In the genomic region with DNA sequence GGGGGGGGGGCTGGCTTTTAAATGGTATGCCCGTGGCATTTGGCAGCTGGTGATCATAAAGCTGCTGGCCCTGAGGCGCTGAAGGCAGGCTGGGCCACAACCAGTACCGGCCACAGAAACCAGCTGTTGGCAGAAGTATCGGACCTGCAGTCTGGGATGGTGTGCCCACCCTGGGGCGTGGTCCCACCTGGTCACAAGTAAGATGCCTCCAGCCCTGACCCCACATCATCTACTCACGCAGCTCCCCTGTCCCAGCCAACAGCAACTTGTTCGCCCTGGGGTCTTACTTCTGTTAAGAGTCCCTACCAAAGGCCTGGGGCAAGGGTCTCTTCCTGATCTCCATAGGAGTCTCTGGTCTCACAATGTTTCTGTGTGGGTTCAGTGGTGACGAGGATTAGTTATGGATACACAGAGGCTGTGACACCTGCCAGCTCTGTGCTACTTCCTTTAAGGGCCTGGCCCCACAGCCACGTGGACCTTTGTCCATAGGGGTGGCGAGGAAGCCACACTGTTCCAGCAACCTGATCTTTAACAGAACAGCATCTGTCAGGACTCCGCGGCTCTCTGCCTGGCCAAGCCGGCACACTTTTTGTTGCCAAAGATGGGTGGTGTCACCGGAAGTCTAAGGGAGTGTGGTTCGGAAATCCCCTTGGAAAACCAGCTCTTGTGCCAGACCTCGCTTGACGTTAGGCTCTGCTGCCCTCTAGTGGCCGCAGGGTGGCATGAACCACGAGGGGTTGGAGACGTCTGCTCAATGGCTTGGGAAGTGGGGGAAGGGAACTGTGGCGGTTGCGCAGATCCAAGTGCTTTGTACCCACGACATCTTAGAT, we compare ENCODE assay signal across 8 mouse cellular contexts.
DNase-seq lines count a peak whose midpoint lies in the region; ATAC-seq lines count a peak whose summit lies in the region.

No protein-coding gene starts in this region.

- no peak overlapping the region for H3K27ac ChIP-seq in embryonic facial prominence, embryonic 11.5 days (replicated peaks; ENCODE audit: low read depth, low read length)
- peak overlapping the region; percentile 75 for H3K27ac ChIP-seq in limb, embryonic 10.5 days
- H3K27ac ChIP-seq in midbrain, embryonic 12.5 days (replicated peaks), result no peak overlapping the region; the same call in 1 of the 2 replicates

- peak; percentile 71 for DNase-seq in 3134 (ENCODE audit: extremely low read depth, insufficient read length, low spot score)
- peak; percentile 83 for DNase-seq in adrenal gland, postnatal 25 days
- DNase-seq in embryonic facial prominence, embryonic 11.5 days (ENCODE audit: low spot score), result peak; percentile 94
- peak; percentile 99 for DNase-seq in heart, adult 11 months
- peak; percentile 91 for DNase-seq in kidney, adult 18-20 months
- peak; percentile 93 for DNase-seq in limb, embryonic 10.5 days (ENCODE audit: low spot score)
- peak; percentile 88 for DNase-seq in skeletal muscle tissue, adult 2 months (ENCODE audit: low read depth, low spot score)

- H3K4me3 ChIP-seq in embryonic facial prominence, embryonic 11.5 days (ENCODE audit: low read depth, low read length), result peak overlapping the region; percentile 12; the same call in 1 of the 2 replicates
- H3K4me3 ChIP-seq in limb, embryonic 10.5 days, result peak overlapping the region; percentile 42
- H3K4me3 ChIP-seq in midbrain, embryonic 12.5 days, result peak overlapping the region; percentile 29

- H3K4me2 ChIP-seq in embryonic facial prominence, embryonic 11.5 days (ENCODE audit: low read depth, low read length), result peak overlapping the region; percentile 27
- H3K4me2 ChIP-seq in midbrain, embryonic 12.5 days (replicated peaks), result peak overlapping the region; percentile 45

- H3K27me3 ChIP-seq in embryonic facial prominence, embryonic 11.5 days (ENCODE audit: control insufficient read depth, insufficient read depth, low read length), result no peaks in the 10 kb centered on the region
- H3K27me3 ChIP-seq in limb, embryonic 10.5 days (ENCODE audit: low read depth, poor library complexity, severe bottlenecking), result peaks cover 50% of the 10 kb centered on the region
- peaks cover 17% of the 10 kb centered on the region for H3K27me3 ChIP-seq in midbrain, embryonic 12.5 days

- 27% methylated on average over 23 of the region's 23 CpGs for WGBS in embryonic facial prominence, embryonic 11.5 days
- 30% methylated on average over 22 of the region's 23 CpGs for WGBS in limb, embryonic 10.5 days
- 22% methylated on average over 20 of the region's 23 CpGs for WGBS in midbrain, embryonic 12.5 days

- H3K9ac ChIP-seq in embryonic facial prominence, embryonic 11.5 days (replicated peaks; ENCODE audit: low read length), result peak overlapping the region; percentile 41
- H3K9ac ChIP-seq in midbrain, embryonic 12.5 days (replicated peaks), result peak overlapping the region; percentile 11; the same call in 1 of the 2 replicates

- no peaks in the 10 kb centered on the region for H3K9me3 ChIP-seq in embryonic facial prominence, embryonic 11.5 days (replicated peaks; ENCODE audit: control insufficient read depth, low read length)
- no peaks in the 10 kb centered on the region for H3K9me3 ChIP-seq in limb, embryonic 10.5 days (replicated peaks)
- H3K9me3 ChIP-seq in midbrain, embryonic 12.5 days, result no peaks in the 10 kb centered on the region

- no peaks in the 10 kb centered on the region for H3K4me1 ChIP-seq in embryonic facial prominence, embryonic 11.5 days (ENCODE audit: control insufficient read depth, insufficient read depth, low read length)
- H3K4me1 ChIP-seq in limb, embryonic 10.5 days, result 0 out of 2 replicates have a peak, but pooled peaks cover 5% of the 10 kb centered on the region
- H3K4me1 ChIP-seq in midbrain, embryonic 12.5 days, result peaks cover 3% of the 10 kb centered on the region; the same call in 1 of the 2 replicates

- no peaks in the 10 kb centered on the region for H3K36me3 ChIP-seq in embryonic facial prominence, embryonic 11.5 days (replicated peaks; ENCODE audit: control insufficient read depth, insufficient read depth, low read depth, low read length)
- no peaks in the 10 kb centered on the region for H3K36me3 ChIP-seq in limb, embryonic 10.5 days
- H3K36me3 ChIP-seq in midbrain, embryonic 12.5 days, result no peaks in the 10 kb centered on the region

- ATAC-seq in embryonic facial prominence, embryonic 11.5 days (replicated peaks; ENCODE audit: insufficient number of reproducible peaks, low FRiP score, low TSS enrichment, low read depth), result peak; percentile 80
- ATAC-seq in midbrain, embryonic 12.5 days (ENCODE audit: low FRiP score, low read depth), result peak; percentile 91
